Mouse (Mus musculus): ENCODE measurements around the gene Actr3.

DNA sequence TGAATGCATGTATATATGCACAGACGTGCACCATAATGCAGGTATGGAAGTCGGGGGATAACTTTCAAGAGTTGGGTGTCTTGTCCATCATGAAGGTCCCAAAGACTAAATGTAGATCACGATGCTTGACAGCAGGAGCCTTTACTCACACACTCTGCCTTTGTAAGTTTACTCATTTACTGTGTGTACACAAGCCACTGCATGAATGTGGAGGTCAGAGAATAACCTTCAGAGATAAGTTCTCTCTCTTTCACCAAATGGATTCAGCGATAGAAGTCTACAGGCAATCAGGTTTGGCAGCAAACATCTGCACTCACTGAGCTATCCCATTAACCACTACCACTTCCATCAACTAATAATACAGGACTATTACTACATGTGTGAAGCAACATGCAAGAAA lies 16.8 kb downstream of the Actr3 start:
- no peak for TF ChIP-seq CTCF (IDR thresholded peaks at IDR 0.05; ENCODE audit: borderline replicate concordance, insufficient read depth, low read length)
- no peak for TF ChIP-seq POLR2A (IDR thresholded peaks at IDR 0.05; ENCODE audit: low read depth, low read length)
